Mouse (Mus musculus) layer of hippocampus, adult 8-10 months (tissue): ENCODE data around the gene Vasn. TPM values are rescaled to one million over a fixed set of nuclear protein-coding genes. Genes with fewer than 3 reads are reported as not detected.

Experiments used
- DNase-seq, 2 experiments: peaks; one replicate each; pipeline ENCODE4 v3.0.0; 2022; ENCODE audit warnings: low spot score in 2 of 2
- total RNA-seq, 4 experiments: library from RNA; stranded (reverse); gene quantifications; 2 replicates each; pipeline ENCODE4 v1.2.4; 2022

The Vasn gene
- total RNA-seq, 4 experiments from 2014 or later = 4.8 to 10.2 (median 6.7) TPM

DNA sequence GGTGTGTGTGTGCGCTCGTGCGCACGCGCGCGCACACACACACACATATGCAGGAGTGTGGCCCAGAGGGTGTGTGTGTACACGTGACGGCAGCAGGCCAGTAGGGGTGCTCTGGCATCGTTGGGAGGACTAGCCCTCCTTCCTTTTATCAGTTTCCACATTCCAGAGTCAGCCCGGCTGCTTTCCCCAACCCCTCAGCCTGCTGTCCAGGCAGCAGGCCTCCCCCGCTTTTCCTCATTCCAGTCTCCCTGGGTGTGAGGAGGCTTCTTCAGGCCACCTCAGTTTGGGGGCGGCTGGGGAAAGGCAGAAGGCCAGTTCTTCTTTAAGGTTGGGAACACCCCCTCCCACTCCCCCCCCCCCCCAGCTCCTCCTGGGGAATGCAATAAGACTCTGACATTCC lies 2.4 kb downstream of the Vasn start:
- no peak for DNase-seq

DNA sequence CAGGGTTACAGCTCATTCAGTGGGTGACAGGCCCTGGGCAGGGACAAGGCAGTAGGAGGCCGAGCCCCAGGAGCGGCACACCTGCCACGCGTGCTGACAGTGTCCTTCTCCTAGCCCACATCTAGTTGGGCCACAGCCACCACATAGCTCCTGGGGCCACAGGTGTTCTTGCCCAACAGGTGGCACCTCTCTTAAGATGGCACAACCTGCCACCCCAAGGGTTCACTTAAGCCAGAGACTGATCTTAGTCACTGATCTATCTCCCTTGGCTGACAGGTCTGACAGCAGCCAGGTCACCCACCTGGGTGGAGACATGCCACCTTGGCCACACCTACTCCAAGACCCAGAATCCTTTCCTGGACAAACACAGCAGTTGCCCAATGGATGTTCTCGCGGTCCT lies 3.2 kb downstream of the Vasn start:
- no peak for DNase-seq

DNA sequence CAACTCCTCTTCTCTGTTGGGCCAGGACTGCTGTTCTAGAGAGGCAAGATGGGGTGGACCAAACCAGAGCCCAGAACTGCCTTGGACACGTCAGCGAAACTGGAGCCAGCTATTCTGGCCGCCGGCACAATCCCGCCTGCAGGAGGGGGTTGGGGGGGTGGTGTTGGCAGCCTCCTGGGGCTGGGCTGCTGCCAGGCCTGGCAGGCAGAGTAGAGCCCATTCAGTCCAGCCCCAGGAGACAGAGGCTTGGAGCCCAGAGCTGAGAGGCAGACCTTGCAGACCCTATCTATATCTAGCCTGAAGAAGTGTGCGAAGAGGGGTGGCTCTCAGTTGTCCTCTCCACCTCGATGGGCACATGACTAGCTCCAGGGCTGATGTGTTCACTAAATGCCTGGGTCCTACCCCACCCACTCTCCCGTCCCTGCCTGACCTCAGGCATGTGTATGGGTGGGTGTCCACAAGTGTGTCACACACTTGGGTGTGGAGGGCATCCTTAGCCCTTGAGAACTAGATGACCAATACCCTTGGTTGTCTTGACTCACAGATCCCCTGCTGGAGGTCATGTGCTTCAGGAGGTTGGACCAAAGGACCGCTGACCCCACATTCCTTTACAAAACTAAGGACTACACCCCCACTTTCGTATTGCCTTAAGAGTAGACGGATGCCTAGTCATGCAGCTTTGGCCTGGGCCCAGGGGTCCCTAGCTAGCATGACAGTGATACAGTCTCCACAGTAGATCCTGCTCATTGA lies 4.1 kb downstream of the Vasn start:
- DNase-seq = peak; percentile 83 to 84

DNA sequence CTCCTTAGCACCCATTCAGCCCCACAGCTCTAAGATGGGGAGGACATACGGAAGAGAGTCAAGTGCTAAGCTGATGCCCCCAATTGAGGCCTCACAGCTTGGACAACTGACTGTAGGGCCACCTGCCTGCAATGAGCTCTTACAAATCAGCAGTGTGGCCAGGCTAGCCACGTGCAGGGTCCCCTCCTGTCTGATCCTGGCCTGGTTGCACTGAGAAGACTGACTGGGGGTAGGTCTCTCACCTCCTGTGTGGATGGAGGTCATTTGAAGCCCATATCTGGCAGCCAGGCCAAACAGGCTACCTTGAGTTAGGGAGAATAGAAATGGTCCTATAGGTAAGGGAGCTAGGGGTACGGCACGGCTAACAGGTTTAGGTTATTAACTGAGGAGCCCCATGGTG lies 6.1 kb downstream of the Vasn start:
- DNase-seq = no peak

DNA sequence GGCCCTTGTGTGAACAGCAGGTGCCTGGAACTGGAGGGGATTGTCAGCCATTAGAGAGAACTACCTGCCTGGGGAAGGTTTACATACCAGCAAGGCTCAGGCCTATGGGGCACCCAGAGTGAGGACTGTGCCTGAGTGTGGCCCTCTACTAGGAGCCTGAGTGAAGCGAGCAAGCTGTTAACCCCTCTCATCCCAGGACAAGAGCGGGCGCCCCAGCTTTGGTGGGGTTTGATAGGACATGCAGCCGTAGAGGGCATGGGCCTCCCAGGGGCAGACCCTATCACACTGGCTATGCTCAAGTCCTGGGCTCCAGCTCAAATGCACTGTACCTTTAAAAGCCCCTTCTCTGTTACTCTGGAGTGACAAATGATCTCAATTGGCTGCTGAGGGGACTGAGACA lies 7.1 kb downstream of the Vasn start:
- no peak for DNase-seq

DNA sequence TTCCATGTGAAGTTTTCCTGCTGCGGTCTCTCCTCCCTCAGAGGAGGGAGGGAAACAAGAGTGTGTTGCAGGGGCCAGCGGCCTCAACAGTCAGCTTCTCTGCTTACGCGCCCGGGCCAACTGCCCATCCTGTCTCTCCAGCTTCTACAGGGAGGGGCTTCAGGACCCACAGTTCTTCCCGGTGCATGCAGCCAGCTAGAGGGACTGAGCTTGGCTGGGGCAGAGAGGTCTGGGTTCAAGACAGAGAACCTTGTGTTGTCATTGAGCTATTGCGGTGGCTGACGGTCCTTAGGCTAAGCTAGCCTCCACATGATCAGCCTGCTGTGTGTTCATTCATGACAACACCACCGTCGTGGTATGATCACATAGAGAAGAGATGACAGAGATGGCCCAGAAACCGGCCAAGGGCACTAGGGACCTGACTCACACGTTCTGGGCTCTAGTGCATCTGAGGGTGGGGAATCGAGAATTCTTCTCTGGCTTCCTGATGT lies 8.0 kb downstream of the Vasn start:
- no peak for DNase-seq

DNA sequence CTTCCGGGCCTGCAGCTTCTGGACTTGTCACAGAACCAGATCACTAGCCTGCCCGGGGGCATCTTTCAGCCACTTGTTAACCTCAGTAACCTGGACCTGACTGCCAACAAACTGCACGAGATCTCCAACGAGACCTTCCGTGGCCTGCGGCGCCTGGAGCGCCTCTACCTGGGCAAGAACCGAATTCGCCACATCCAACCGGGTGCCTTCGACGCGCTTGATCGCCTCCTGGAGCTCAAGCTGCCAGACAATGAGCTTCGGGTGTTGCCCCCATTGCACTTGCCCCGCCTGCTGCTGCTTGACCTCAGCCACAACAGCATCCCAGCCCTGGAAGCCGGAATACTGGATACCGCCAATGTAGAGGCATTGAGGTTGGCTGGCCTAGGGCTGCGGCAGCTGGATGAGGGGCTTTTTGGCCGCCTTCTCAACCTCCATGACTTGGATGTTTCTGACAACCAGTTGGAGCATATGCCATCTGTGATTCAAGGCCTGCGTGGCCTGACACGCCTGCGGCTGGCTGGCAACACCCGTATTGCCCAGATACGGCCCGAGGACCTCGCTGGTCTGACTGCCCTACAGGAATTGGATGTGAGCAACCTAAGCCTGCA lies 8.8 kb downstream of the Vasn start:
- no peak for DNase-seq

DNA sequence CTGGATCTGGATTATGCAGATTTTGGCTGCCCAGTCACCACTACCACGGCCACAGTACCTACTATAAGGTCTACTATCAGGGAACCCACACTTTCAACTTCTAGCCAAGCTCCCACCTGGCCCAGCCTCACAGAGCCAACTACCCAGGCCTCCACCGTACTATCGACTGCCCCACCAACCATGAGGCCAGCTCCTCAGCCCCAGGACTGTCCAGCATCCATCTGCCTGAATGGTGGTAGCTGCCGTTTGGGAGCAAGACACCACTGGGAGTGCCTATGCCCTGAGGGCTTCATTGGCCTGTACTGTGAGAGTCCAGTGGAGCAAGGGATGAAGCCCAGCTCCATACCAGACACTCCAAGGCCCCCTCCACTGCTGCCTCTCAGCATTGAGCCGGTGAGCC lies 9.5 kb downstream of the Vasn start:
- no peak for DNase-seq

DNA sequence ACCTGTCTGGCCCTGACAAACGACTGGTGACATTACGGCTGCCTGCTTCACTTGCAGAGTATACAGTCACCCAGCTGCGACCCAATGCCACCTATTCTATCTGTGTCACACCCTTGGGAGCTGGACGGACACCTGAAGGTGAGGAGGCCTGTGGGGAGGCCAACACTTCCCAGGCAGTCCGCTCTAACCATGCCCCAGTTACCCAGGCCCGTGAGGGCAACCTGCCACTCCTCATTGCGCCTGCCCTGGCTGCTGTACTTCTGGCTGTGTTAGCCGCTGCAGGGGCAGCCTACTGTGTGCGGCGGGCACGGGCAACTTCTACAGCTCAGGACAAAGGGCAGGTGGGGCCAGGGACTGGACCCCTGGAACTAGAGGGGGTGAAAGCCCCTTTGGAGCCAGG lies 10.0 kb downstream of the Vasn start:
- DNase-seq = no peak

DNA sequence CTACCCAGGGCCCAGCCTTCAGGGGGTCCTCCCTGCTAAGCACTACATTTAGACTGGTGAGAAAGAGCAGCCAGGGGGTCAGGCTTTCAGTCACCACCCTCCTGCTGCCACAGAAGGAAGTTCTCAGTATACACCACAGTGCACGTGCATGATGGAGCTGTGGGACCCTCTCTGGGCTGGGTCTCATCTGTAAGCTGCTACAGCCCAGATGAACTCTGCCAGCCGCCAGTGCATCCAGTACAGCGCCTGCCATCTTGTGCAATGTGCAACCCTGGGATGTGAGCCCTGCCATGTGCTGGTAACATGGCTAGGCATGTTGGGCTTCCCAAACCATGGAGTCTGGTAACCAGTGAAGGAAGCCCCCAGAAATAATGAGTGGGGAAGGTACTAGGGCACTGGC lies 10.4 kb downstream of the Vasn start:
- DNase-seq = no peak

DNA sequence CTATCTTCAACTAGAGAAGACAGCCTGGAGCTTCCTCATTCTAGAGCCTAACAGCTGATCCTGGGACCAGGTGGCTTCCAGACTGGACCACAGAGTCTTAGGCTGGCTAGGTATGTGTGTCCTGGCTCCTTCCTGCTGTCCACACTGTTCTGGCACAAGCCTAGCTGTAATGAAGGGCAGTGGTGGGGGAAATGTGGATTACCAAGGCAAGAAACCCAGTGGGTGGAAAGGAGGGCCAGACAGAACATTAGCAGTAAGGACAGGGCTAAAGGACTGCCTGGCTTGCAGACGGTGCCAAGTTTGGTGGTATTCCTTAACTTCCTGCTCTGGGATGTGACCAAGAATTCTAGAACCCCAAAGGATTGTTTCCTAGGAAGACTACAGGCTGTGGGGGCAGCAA lies 11.3 kb downstream of the Vasn start:
- no peak for DNase-seq

DNA sequence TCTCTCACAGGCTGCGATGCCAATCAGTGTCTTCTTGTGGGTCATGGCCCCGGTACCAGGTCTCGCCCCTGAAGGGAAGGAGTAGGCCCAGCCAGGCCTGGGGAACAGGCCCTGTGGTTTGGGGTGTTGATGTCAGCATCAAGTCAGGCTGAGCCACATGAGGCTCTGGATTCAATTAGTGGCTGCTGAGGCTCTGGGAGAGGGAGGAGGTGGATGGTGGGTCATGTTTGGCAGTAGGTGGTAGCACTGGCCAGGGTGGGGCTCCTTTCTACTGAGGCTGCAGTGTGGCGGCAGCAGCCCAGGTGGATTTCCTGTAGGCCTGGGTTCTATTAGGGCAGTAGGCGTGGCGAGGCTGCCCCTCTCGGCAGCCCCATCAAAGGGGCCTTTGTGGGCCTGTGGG lies 11.9 kb downstream of the Vasn start:
- DNase-seq = no peak

DNA sequence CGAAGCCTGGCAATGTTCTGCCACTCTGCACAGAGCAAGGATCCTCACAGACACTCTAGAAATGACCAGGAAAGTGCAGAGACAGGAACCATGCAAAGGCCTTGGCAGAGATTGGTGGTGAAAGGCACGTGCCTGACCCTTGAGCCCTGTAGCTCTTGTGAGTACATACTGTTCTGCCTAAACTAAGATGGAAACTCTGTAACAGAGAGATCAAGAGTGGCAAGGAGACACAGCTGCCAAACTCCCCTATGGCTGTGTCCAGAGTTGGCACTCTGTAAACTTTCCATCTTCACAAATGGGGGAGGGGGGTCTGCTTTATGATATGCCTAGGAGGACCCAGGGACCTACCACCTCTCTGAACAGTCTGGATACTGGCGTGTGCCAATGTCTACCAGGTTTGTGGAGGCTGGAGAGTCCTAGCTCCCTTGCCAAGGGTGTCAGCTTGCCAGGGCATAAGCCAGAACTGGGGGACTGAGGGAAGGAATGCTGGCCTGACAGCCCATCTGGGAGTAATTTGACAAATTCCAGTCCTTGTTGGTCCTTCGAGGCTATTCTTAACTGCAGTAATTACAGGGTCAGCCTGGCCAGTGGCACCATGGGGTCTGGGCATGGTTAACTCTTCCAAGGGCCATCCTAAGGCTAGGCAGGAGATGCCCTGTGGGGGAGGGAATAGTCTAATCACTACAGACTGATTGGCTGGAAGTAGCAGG lies 13.1 kb downstream of the Vasn start:
- DNase-seq = no peak

DNA sequence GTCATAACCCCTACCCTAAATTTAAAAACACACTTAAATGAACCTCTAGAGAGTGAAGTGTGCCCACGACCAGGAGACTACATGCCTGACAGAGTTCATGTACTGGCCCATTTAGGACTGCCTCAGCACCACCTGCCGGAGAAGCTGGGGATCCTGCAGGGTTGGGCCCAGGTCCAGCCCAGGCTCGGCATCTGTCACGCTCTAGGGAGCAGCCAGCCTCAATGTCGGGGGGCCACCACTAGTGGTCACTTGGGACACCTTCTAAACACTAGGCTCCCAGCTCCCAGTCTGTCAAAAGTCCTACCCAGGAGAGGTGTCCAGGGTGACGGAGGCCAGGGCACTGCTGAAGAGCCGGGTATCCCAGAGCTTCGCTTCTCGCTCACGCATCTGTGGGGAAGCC lies 15.0 kb downstream of the Vasn start:
- DNase-seq = no peak

DNA sequence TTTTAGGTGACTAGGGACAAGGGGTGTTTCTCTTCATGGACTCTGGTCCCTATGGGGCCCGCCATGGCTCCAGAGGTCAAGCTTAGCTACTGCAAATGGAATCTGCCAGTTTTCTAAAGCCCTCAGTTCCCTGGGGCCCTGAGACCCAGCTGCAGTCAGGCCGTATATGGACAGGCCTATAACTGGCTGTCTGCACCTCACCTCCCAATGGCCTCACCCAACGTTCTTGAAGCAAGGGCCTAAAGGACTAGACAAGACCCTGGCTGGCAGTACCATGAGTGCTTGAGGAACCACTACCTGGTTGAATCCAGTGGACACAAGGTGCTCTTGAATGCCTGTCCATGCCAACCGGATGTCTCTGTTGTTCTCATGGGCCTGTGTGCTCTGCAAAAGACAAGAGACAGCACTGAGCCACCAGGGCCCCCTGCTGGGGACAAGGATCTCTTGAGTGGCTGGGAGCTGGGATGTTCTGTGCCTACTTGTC lies 15.6 kb downstream of the Vasn start:
- DNase-seq = no peak

DNA sequence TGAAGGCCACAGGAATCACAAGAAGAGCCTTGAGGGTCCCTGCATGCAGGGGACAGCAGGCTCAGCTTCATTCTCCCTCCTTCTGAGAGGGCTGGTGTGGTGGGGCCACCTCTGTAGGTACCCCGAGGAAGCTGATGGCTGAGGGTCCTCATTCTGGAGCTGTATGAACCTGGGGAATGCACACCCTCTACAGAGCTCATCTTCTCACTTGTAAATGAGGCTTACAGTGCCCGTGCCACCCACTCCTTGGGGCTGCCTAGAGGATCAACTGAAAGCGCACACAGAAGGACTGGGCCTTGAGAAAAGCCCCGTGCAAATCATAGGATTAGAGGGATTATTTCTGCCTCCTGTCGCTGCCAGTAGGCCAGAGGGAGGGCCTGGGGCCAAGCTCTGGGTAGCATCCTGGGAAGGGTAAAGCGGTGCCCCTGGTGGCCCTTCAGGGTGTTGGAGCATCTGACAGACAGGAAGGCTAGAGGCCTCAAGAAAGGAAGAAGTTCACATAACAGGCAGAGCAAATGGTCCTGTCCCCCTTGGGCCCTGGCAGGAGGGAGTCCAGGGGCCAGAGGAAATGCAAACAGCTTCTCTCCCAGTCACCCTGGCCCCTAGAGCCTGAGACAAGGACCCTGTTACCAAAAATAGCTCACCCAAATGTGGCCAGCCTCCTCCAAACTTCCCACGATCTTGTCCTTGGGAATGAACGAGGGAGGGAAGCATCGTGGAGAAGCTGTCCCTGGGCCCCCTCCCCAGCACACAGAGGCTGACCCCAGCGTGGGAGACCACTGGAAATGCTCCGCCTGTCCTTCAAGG lies 16.2 kb downstream of the Vasn start:
- DNase-seq = no peak

DNA sequence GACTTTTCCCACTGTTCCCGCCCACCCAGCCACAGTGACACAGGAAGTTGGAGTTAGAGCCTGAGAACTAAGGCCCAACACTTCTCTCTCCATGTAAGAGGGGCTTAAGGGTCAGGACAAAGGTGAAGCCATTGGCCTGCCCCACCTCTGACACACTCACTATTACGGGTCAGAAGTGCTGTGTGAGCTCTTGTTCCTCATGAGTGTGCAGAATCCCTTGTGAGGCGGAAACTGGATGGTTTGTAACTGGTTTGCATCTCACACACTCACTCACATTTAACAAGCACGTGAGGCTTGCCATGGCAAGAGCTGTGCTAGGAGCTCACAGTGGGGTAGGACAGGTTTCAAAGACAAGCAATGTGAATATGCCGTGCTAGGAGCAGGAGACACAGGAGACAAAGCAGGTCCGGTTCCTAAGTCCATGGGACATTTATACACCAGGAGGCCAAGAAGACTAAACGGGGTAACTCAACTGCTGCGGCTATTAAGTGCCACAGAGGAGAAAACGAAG lies 16.9 kb downstream of the Vasn start:
- no peak for DNase-seq

DNA sequence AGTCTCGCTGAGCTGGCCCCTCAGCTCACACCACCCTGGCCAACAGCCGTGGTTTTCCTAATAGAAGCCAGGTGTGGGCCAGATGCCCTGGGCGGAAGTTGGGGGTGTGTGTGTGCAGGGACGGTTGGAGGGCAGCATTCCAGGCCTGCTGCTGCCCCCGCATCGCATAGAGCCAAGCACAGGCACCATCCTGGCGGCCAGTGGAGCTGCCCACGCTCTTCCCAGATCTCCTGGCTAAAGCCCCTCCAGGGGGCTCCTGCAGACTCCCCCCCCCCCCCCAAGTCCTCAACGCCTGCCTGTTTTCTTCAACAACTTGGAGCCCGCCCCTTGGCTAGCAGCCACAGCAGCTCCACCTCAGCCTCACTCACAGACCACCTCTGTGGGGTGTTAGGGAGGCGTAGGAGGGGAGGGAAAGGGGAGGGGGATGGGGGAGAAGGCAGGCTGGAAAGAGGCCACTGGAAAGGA lies 19.1 kb downstream of the Vasn start:
- no peak for DNase-seq

DNA sequence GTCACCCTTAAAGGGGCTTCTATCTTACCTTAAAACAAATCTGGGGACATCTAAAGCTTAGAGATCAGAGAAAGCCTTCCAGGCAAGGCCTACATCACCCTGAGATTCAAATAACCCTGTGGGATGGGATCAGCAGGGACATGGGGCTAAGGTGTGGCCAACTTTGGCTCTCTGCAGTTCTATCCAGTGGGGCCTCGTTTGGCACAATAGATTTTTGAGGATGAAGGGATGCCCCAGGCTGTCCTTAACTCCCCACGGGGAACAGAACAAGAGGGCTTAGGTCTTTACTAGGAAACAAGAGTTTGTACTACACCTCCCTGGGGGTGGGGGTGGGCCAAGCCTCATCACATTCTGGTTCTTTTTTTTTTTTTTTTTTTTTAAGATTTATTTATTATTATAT lies 19.6 kb downstream of the Vasn start:
- DNase-seq = no peak

DNA sequence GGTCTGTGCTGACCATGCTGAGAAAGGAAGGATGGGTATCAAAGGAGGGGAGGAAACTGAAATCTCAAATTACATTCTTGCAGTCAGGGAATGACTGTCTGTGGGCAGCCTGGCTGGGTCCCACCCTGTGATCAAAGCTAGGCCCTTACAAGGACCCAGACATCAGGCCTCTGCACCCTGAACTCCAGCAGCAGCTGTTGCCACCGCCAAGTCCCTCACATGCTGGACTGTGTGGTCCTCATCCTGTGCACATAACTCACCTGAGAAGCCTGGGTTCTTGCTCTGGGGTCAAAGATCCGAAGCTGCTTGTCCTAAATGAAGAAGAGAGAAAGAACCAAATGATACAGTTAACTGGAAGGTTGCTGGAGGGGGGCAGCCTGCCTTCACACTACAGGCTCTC lies 21.9 kb downstream of the Vasn start:
- no peak for DNase-seq

DNA sequence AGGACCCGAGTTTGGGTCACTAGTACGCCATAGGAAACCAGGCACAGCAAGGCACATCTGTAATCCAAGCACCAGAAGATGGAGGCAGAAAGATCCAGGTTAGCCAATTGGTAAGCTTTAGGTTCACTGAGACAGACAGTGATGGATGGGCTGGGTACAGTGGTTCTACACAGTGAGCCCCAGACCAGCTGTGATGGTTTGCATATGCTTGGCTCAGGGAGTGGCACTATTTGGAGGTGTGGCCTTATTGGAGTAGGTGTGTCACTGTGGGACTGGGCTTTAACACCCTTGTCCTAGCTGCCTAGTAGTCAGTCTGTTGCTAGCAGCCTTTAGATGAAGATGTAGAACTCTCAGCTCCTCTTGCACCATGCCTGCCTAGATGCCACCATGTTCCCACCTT lies 24.1 kb downstream of the Vasn start:
- no peak for DNase-seq
